ENCODE assay signal across 8 mouse cellular contexts in genomic region chr5:149053352-149054168, GRCm38 (mm10). TPM values are rescaled to one million over a fixed set of nuclear protein-coding genes. Genes with fewer than 3 reads are reported as not detected.
DNase-seq lines count a peak whose midpoint lies in the region; ATAC-seq lines count a peak whose summit lies in the region.

No protein-coding gene starts in this region.

- peak; percentile 72 for DNase-seq in embryo, embryonic 10.5 days (ENCODE audit: low spot score)
- no peak for DNase-seq in embryo, embryonic 9.5 days (ENCODE audit: extremely low spot score)
- DNase-seq in neural tube, embryonic 11.5 days (ENCODE audit: low spot score), result no peak
- DNase-seq in neural tube, embryonic 10.5 days (ENCODE audit: extremely low spot score, low spot score), result no peak
- DNase-seq in forebrain, embryonic 11.5 days (ENCODE audit: low spot score), result peak; percentile 67
- no peak for DNase-seq in liver, embryonic 11.5 days (ENCODE audit: low spot score)
- DNase-seq in spleen, postnatal 4 days (ENCODE audit: low spot score in 2 of 2), result peak; percentile 55 to 82
- no peak for DNase-seq in natural killer cell, adult 2 months (ENCODE audit: low spot score in 2 of 2)

- ATAC-seq in neural tube, embryonic 11.5 days (ENCODE audit: insufficient read depth, low FRiP score, low TSS enrichment), result peak; percentile 58
- peak; percentile 73 for ATAC-seq in forebrain, embryonic 11.5 days (replicated peaks; ENCODE audit: low FRiP score)
- peak; percentile 68 for ATAC-seq in liver, embryonic 11.5 days (replicated peaks; ENCODE audit: low FRiP score)

- H3K4me3 ChIP-seq in neural tube, embryonic 11.5 days (ENCODE audit: low read depth, low read length), result peak overlapping the region; percentile 91
- H3K4me3 ChIP-seq in forebrain, embryonic 11.5 days (ENCODE audit: low read depth, low read length), result peak overlapping the region; percentile 93
- peak overlapping the region; percentile 93 for H3K4me3 ChIP-seq in liver, embryonic 11.5 days (ENCODE audit: low read depth, low read length)

- no peaks in the 10 kb centered on the region for H3K9me3 ChIP-seq in neural tube, embryonic 11.5 days (ENCODE audit: control insufficient read depth, low read length)
- H3K9me3 ChIP-seq in forebrain, embryonic 11.5 days (ENCODE audit: control insufficient read depth, low read length), result no peaks in the 10 kb centered on the region
- H3K9me3 ChIP-seq in liver, embryonic 11.5 days (ENCODE audit: control insufficient read depth, low read length), result no peaks in the 10 kb centered on the region

- H3K9ac ChIP-seq in neural tube, embryonic 11.5 days (ENCODE audit: low read length), result peak overlapping the region; percentile 100
- H3K9ac ChIP-seq in forebrain, embryonic 11.5 days (ENCODE audit: low read length), result peak overlapping the region; percentile 99
- peak overlapping the region; percentile 100 for H3K9ac ChIP-seq in liver, embryonic 11.5 days (ENCODE audit: low read depth, low read length)

- H3K36me3 ChIP-seq in neural tube, embryonic 11.5 days (ENCODE audit: control insufficient read depth, insufficient read depth, low read length), result no peaks in the 10 kb centered on the region
- no peaks in the 10 kb centered on the region; the same call in 1 of the 2 replicates for H3K36me3 ChIP-seq in forebrain, embryonic 11.5 days (ENCODE audit: control insufficient read depth, insufficient read depth, low read length)
- H3K36me3 ChIP-seq in liver, embryonic 11.5 days (ENCODE audit: control insufficient read depth, insufficient read depth, low read length), result peaks cover 5% of the 10 kb centered on the region; the same call in 1 of the 2 replicates

- H3K27me3 ChIP-seq in neural tube, embryonic 11.5 days (ENCODE audit: control insufficient read depth, insufficient read depth, low read length), result no peaks in the 10 kb centered on the region
- no peaks in the 10 kb centered on the region for H3K27me3 ChIP-seq in forebrain, embryonic 11.5 days (ENCODE audit: control insufficient read depth, insufficient read depth, low read length)
- H3K27me3 ChIP-seq in liver, embryonic 11.5 days (replicated peaks; ENCODE audit: control insufficient read depth, insufficient read depth, low read length), result no peaks in the 10 kb centered on the region

- H3K27ac ChIP-seq in neural tube, embryonic 11.5 days (ENCODE audit: low read depth, low read length), result peak overlapping the region; percentile 100
- peak overlapping the region; percentile 95 for H3K27ac ChIP-seq in forebrain, embryonic 11.5 days (ENCODE audit: low read depth, low read length)
- peak overlapping the region; percentile 99 for H3K27ac ChIP-seq in liver, embryonic 11.5 days (ENCODE audit: low read depth, low read length)

- WGBS in neural tube, embryonic 11.5 days, result 5% methylated on average over 15 of the region's 34 CpGs
- 3% methylated on average over 33 of the region's 34 CpGs for WGBS in forebrain, embryonic 11.5 days
- 5% methylated on average over 32 of the region's 34 CpGs for WGBS in liver, embryonic 11.5 days

- H3K4me2 ChIP-seq in neural tube, embryonic 11.5 days (ENCODE audit: low read depth), result peak overlapping the region; percentile 88
- H3K4me2 ChIP-seq in forebrain, embryonic 11.5 days (ENCODE audit: low read depth, low read length, severe bottlenecking), result peak overlapping the region; percentile 72
- H3K4me2 ChIP-seq in liver, embryonic 11.5 days, result peak overlapping the region; percentile 82

- peaks cover 6% of the 10 kb centered on the region for H3K4me1 ChIP-seq in neural tube, embryonic 11.5 days (ENCODE audit: control insufficient read depth, insufficient read depth, low read length)
- H3K4me1 ChIP-seq in forebrain, embryonic 11.5 days (replicated peaks; ENCODE audit: control insufficient read depth, insufficient read depth, low read length), result no peaks in the 10 kb centered on the region; the same call in 1 of the 2 replicates
- peaks cover 11% of the 10 kb centered on the region for H3K4me1 ChIP-seq in liver, embryonic 11.5 days (replicated peaks; ENCODE audit: control insufficient read depth, insufficient read depth, low read length)

RNA-seq across cellular contexts. Expression of gene Gm42791, which starts 58.6 kb away (rescaled TPM):
- polyA plus RNA-seq in neural tube, embryonic 11.5 days (2014; fragmentation: Nextera tagmentation; extraction: Ambion mirVana), result 0.50 and 2.0 TPM in 2 replicates
- 4.6 TPM in 1 of 2 replicates, not detected in the other for polyA plus RNA-seq in forebrain, embryonic 11.5 days (2014; fragmentation: Nextera tagmentation; extraction: Ambion mirVana)
- not detected in 2 replicates for polyA plus RNA-seq in liver, embryonic 11.5 days (2014; fragmentation: Nextera tagmentation; extraction: Ambion mirVana)

Comparison
In these comparisons a context has a peak if more than half of its experiments do, and no peak if none do; other contexts are left out.
1. DNase-seq: peak in embryo, embryonic 10.5 days (single experiment), forebrain, embryonic 11.5 days (single experiment) and spleen, postnatal 4 days (2 of 2); none in embryo, embryonic 9.5 days (single experiment), neural tube, embryonic 11.5 days (single experiment), neural tube, embryonic 10.5 days (single experiment), liver, embryonic 11.5 days (single experiment) and natural killer cell, adult 2 months (0 of 2).
2. Peak in every context shown above with its lines, with median percentiles within 50 percentile points of each other: ATAC-seq, H3K27ac ChIP-seq, H3K4me2 ChIP-seq, H3K4me3 ChIP-seq and H3K9ac ChIP-seq.